Mouse (Mus musculus) ES-Bruce4 (cell line): Measurements from ENCODE around the gene Yif1b.

Experiments used
- CTCF ChIP-seq: IDR thresholded peaks from one replicate; pipeline ENCODE4 v1.8.1; 2011; ENCODE audit warnings: low read depth, low read length
- EP300 ChIP-seq: IDR thresholded peaks from 2 replicates; pipeline ENCODE4 v1.6.1; 2011; ENCODE audit warnings: low read depth, low read length; ENCODE audit not compliant: insufficient read depth
- POLR2A ChIP-seq: IDR thresholded peaks from one replicate; pipeline ENCODE4 v1.8.1; 2011; ENCODE audit warnings: low read length; ENCODE audit not compliant: insufficient read depth

DNA sequence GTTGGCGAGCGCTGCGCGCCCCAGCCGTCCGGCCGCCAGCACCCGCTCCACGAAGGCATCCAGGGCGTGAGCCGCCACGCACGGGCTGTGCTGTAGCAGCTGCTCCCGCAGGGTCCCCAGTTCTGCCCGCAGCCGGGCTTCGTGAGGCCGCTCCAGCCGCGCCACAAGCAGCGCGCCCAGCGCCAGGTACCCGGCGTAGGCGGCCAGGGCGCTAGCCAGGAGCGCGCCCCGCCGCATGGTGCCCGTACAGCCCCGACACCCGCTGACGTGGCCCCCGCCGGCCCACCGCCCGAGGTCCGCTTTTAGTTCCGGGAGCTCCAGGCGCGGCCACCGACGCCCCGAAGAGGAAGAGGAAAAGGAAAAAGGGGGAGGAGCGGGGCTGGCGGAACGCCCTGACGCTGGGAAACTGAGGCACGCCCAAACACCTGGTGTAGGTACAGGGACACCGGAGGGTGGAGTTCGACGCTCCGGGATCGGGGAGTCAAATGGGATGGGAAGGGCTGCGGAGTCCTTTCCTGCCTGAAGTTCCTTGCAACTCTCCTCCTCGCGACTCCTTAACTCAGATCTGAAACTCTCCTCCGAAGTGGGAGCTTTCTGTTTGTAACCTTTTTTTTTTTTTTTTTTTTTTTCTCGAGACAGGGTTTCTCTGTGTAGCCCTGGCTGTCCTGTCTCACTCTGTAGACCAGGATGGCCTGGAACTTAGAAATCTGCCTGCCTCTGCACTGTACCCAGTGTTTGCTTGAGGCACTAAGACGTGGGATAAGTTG, 5.7 kb upstream of the Yif1b start, which contains the start of gene Kcnk6:
- TF ChIP-seq EP300 = no peak; the same call in 1 of the 2 replicates
- TF ChIP-seq POLR2A = no peak
- TF ChIP-seq CTCF = no peak
